Mouse (Mus musculus) left cerebral cortex, postnatal 14 days (tissue): Measurements from ENCODE around the gene Zfp654. TPM values are rescaled to one million over a fixed set of nuclear protein-coding genes. Genes with fewer than 3 reads are reported as not detected.

ENCODE experiments used
- DNase-seq, 2 experiments: peaks; one replicate each; pipeline ENCODE4 v3.0.0; 2021 to 2022; ENCODE audit warnings: low spot score in 2 of 2, mixed read lengths in 1 of 2
- intact Hi-C: fragments of 180-260 bp; cut with DNase I; formaldehyde crosslinking; loops from one replicate; pipeline ENCODE4 v1.15.1; 2025
- long read RNA-seq, 2 experiments: library from polyadenylated mRNA; stranded (forward); transcript quantifications; one replicate each; pipeline ENCODE4 v2.0.0; 2021
- total RNA-seq, 2 experiments: library from RNA; stranded (reverse); gene quantifications; 2 replicates each; pipeline ENCODE4 v1.2.3; 2021

Gene Zfp654
- 10 to 100 TPM; 13.5 to 13.8 TPM for total RNA-seq
- long read RNA-seq, experiment 1, full-length matches to known transcripts, result 5 of 9 reads
- long read RNA-seq, experiment 1, partial matches to known transcripts, result 1 of 9 reads
- long read RNA-seq, experiment 1, other reads (novel, unspliced or antisense), result 3 of 9 reads
- long read RNA-seq, experiment 2, full-length matches to known transcripts, result 4 of 6 reads
- long read RNA-seq, experiment 2, partial matches to known transcripts, result 1 of 6 reads
- long read RNA-seq, experiment 2, other reads (novel, unspliced or antisense), result 1 of 6 reads

GRCm38 (mm10) chr16:64851563-64852362 lies at the start of gene Zfp654, which contains the start of gene Cggbp1:
Gene Zfp654, minus strand, starts transcription at chr16:64851652.
Gene Cggbp1, plus strand, starts transcription at chr16:64851996.
- intact Hi-C loops, result loop anchor here (5.0 kb wide), 1 partner anchor 64 kb away; no protein-coding TSS in a partner anchor

DNA sequence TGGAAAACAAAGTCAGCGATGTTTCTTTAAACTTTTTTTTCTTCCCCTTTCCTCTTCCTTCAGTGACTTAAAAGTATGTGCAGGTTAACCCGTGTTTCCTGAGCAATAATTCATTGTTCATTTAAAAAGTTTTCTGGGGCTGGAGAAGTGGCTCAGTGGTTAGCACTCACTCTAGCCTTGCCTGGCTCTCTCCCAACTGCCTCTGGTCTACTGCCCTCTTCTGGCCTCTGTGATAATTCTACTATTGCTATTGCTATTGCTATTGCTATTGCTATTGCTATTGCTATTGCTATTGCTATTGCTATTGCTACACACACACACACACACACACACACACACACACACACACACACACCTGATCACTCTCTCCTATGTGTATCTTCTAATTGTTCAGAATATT lies 47.6 kb upstream of the Zfp654 start:
- intact Hi-C loops, result no loop called here
- no peak for DNase-seq

More at GRCm38 (mm10) chr16:64851563-64852362, at the start of gene Zfp654, which contains the start of gene Cggbp1:
- DNase-seq, result peak; percentile 100

DNA sequence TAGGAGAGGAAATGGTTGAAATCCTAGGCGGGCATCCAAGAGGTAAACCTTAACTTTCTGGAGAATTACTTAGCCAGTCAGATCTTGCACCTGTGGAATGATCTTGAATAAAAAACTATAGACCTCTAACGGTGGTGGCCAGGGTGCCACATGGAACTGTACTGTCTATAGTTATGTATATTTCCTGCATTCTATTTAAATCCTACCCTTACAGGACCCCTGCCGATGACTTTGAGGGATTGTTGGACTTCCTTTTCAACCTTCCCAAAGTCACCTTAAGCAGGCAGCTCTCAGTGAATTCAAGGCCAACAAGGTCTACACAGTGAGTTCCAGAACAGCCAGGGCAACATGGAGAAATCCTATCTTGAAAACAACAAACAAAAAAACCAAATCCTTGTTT lies 38.0 kb upstream of the Zfp654 start:
- intact Hi-C loops, result no loop called here
- DNase-seq, result no peak

DNA sequence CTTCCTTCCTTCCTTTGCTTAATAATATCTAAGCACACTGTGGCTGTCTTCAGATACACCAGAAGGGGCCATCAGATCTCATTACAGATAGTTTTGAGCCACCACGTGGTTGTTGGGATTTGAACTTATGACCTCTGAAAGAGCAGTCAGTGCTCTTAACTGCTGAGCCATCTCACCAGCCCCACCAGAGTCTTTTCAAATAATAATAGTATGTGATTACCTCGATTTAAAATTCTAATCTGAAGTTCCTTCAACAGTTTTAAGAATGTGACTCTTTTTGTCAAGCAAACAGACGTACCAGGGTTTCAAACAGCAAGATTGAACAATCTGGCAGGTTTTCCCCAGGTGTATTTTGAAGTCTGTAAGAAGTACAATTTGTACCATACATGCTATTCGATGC lies 34.1 kb upstream of the Zfp654 start:
- intact Hi-C loops, result no loop called here

GRCm38 (mm10) chr16:64885142-64885541 lies 33.7 kb upstream of the Zfp654 start:
- DNase-seq, result no peak

More for the DNA sequence above, 34.1 kb upstream of the Zfp654 start:
- DNase-seq, result no peak

DNA sequence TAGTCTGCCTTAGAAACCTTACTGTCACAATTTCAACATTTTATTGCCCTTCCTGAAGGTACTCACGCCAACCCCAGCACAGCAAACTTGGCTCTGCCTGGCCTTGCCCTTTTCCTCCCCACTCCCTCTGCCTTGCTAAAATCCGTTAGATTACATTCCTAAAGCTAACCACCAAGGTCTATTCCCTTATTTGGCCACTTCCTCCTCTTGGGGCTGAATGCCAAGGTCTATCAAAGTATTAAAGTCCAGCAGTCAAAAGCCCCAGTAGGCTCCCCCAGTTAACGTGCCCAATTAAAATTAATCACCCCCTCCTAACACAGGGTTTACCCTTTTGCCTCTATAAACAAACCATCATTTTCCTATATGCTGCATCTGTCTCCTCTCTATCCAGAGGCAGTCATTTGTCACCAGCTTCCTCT lies 33.0 kb upstream of the Zfp654 start:
- DNase-seq, result no peak
- intact Hi-C loops, result no loop called here

More at GRCm38 (mm10) chr16:64885142-64885541, 33.7 kb upstream of the Zfp654 start:
- intact Hi-C loops, result no loop called here

DNA sequence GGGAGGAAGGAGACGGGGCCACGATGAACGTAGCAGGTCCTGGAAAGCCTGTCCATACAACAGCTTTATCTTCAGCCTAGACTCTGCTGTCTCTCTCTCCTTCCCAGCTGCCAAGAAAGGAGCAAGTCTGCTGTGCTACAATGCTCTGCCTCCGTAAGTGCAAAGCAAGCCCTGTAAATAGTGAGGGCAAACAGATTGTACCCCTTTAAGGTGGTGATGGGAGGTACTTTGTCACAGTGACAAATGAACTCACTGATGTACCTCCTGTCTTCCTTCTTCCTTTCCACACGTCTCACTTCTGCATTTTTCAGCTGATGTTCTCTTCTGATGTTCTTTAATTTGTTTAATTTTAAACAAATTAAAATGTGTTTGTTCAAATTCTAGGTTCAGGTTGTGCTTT lies 32.4 kb upstream of the Zfp654 start:
- intact Hi-C loops, result no loop called here
- DNase-seq, result no peak

DNA sequence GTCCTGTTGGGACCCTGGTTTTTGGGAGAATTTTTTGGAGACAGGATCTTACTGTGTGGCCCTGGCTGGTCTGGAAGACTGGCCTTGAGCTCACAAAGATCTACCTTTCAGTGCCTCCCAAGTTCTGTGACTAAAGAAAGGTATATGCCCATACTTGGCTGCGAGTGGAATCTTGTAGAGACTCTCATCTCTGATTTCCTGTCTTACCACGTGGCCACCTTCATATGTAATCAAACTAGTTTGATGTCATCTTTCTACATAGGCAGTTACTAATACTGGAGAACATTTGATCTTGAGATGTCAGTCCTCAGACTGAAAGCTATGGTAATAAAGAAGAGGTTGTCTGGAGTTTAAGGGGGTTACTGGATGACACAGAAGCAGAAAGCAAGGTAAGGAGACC lies 30.0 kb upstream of the Zfp654 start:
- intact Hi-C loops, result no loop called here
- DNase-seq, result no peak

GRCm38 (mm10) chr16:64880986-64881385 lies 29.5 kb upstream of the Zfp654 start:
- intact Hi-C loops, result no loop called here
- DNase-seq, result no peak

- no peak for DNase-seq
- intact Hi-C loops, result no loop called here
These were observed 28.3 kb upstream of the Zfp654 start for GRCm38 (mm10) chr16:64879735-64880134.

GRCm38 (mm10) chr16:64878611-64879132 lies 27.2 kb upstream of the Zfp654 start:
- no peak for DNase-seq
- intact Hi-C loops, result no loop called here

GRCm38 (mm10) chr16:64877314-64877713 lies 25.9 kb upstream of the Zfp654 start:
- intact Hi-C loops, result no loop called here
- no peak for DNase-seq

GRCm38 (mm10) chr16:64876631-64877265 lies 25.3 kb upstream of the Zfp654 start:
- no peak for DNase-seq
- intact Hi-C loops, result no loop called here

DNA sequence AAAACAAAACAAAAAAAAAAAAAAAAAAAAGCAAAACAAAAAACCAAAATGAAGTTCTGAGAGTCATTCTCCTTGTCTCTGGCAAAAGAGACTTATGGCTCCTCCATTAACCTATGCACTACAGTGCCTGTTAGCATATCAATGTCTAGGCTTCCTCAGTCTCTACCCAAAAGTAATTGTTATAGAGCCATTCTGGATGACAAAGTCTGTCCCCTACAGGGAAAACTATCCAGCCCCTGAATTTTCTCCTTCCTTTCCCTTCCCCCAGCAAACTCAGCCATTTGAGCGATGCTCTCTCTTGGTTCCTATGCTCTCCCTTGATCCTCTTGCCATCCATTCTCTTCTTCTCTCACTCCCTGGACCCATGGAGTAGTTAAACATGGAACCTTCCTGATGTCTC lies 24.4 kb upstream of the Zfp654 start:
- no peak for DNase-seq
- intact Hi-C loops, result no loop called here

- intact Hi-C loops, result no loop called here
These were observed 23.9 kb upstream of the Zfp654 start for GRCm38 (mm10) chr16:64875384-64875783.

DNA sequence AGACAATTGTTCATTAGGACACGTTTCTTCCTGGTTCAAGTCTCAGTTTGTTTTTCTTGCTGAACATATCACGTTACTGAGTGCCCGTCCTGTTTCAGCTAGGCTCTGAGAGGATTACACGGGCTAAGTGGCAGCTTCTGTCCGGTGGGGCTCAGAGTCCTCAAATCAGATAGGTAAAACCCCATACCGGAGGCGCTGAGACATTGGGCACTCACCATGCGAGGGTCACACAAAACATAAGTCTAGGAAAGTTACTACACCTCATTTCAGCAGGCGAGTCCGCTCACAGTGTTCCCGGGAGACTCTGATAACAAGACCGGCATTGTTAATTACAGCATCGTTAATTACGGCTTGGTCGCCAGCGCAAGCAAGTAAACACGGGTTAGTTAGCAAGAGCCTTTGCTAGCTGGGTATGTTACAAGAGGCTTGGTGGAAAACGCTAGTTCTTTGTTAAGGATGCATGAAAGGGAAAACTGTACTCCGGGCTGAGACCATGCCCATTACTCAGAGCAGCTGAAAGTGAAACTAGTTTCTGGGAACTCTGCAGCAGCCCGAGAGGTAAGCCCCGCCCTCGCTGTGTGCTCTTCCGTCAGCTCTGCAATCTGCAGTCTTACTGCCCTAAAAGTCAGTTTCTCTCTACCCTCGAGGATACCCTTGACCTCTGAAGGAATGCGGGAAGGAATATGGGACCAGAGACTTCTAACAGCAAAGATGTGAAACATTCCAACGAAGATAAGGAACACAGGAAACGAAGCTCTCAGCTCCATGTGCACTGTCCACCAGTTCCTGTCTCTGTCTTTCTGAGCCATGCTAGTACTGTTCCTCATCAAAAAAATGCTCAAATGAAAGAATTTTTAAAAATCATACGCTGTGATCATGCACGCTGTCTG lies 22.2 kb upstream of the Zfp654 start:
- intact Hi-C loops, result no loop called here
- DNase-seq, result peak; percentile 20 to 23

More at GRCm38 (mm10) chr16:64875384-64875783, 23.9 kb upstream of the Zfp654 start:
- no peak for DNase-seq

DNA sequence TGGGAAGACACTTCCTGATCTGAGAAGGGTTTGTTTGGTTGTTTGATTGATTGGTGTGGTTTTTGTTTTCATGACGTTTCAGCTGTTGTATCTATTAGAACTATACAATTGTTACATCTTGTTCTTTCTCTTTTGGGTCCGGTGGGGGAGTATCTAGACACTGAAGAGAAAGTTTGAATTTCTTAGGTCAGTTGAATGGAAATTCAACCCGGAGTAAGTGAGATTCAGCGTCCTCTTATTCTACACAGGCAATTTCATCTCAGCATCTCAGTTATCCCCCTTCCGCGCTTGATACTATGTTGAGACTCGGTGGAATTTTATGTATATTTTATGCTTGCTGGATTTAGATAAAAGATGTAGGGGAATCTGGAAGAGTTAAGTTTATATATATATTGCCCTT lies 21.4 kb upstream of the Zfp654 start:
- DNase-seq, result no peak
- intact Hi-C loops, result no loop called here

GRCm38 (mm10) chr16:64872296-64872695 lies 20.8 kb upstream of the Zfp654 start:
- intact Hi-C loops, result no loop called here
- no peak for DNase-seq

DNA sequence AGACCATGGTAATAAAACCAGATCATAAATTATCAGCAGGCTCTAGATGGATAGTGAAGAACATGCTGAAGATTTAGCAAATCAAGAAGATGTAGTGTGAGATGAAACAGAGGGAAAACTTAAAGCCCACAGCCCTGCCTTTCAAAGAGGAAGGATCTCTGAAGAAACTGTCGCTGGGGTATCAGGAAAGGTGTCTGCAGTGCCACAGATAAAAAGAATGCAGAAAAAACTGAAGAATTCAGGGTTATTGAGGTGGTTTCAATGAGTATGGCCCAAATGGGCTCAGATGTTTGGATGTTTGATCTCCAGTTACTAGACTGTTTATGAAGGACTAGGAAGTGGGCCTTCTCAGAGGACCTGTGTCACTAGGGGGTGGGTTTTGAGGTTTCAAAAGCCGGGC lies 18.2 kb upstream of the Zfp654 start:
- no peak for DNase-seq
- intact Hi-C loops, result no loop called here
